In genomic region chr4:45413674-45414338, GRCm38 (mm10) we compare ENCODE assay signal across 26 mouse cellular contexts. TPM values are rescaled to one million over a fixed set of nuclear protein-coding genes. Genes with fewer than 3 reads are reported as not detected.
A peak's percentile ranks its signal among the peaks of the same experiment; 100 is the strongest.
DNase-seq lines count a peak whose midpoint lies in the region; ATAC-seq and TF ChIP-seq lines count a peak whose summit lies in the region.
"Had no signal": no experiment of that assay in that cellular context is flagged by ENCODE, and none has a peak within 500 bp of the region (broad histone marks: within the 10 kb centered on the region; RNA-seq: fewer than 3 reads in every experiment).

No protein-coding gene starts in this region.

- TF ChIP-seq CTCF in liver, embryonic 14.5 days (IDR thresholded peaks at IDR 0.05; ENCODE audit: low read depth), result no peak
- no peak for TF ChIP-seq CTCF in stomach, postnatal 0 days (IDR thresholded peaks at IDR 0.05; ENCODE audit: low read depth)
- TF ChIP-seq CTCF in midbrain, postnatal 0 days (IDR thresholded peaks at IDR 0.05), result no peak

- no peak overlapping the region for H3K27ac ChIP-seq in liver, embryonic 14.5 days
- H3K27ac ChIP-seq in liver, embryonic 11.5 days (ENCODE audit: low read depth, low read length), result no peak overlapping the region
- H3K27ac ChIP-seq in stomach, postnatal 0 days (replicated peaks), result no peak overlapping the region
- H3K27ac ChIP-seq in midbrain, postnatal 0 days (ENCODE audit: low read depth, low read length), result no peak overlapping the region
- H3K27ac ChIP-seq: heart, adult 2 months; heart, embryonic 15.5 days; hindbrain, embryonic 14.5 days; layer of hippocampus, adult 2 months; midbrain, embryonic 13.5 days had no signal

- peak in 1 of 3 experiments; percentile 38 for DNase-seq in liver, embryonic 14.5 days (ENCODE audit: low read depth in 3 of 3, low spot score in 3 of 3)
- DNase-seq in liver, embryonic 11.5 days (ENCODE audit: low spot score), result no peak
- DNase-seq in gonadal fat pad, adult 2 months (ENCODE audit: low read depth), result peak; percentile 81
- peak; percentile 48 for DNase-seq in lung, postnatal 10 days
- DNase-seq in stomach, postnatal 0 days (ENCODE audit: low spot score), result peak; percentile 65
- DNase-seq in midbrain, postnatal 0 days (ENCODE audit: low spot score), result no peak
- DNase-seq in urinary bladder, postnatal 36 days (ENCODE audit: low spot score in 2 of 2), result no peak
- DNase-seq: B cell, adult 2 months; cerebellum, adult 18-20 months; cerebellum, postnatal 14 days; forebrain, postnatal 0 days; gastrocnemius, postnatal 25 days; heart, adult 2 months; heart, postnatal 36 days; kidney, adult 9 months; lung, embryonic 14.5 days; right cerebral cortex, postnatal 14 days; thymus, adult 18-20 months; thymus, postnatal 36 days had no signal

- no peaks in the 10 kb centered on the region for H3K9me3 ChIP-seq in liver, embryonic 14.5 days (ENCODE audit: control insufficient read depth, low read length)
- no peaks in the 10 kb centered on the region for H3K9me3 ChIP-seq in liver, embryonic 11.5 days (ENCODE audit: control insufficient read depth, low read length)
- no peaks in the 10 kb centered on the region for H3K9me3 ChIP-seq in stomach, postnatal 0 days (ENCODE audit: control insufficient read depth, low read length)
- no peaks in the 10 kb centered on the region for H3K9me3 ChIP-seq in midbrain, postnatal 0 days (ENCODE audit: low read length)
- H3K9me3 ChIP-seq: G1E; heart, embryonic 15.5 days; midbrain, embryonic 13.5 days had no signal

- H3K4me1 ChIP-seq in liver, embryonic 14.5 days (replicated peaks; ENCODE audit: control insufficient read depth in 2 of 2, insufficient read depth in 2 of 2, low read length in 1 of 2), result peaks cover 0 to 7% of the 10 kb centered on the region in 2 experiments; a peak in 2 of 4 replicates
- H3K4me1 ChIP-seq in liver, embryonic 11.5 days (replicated peaks; ENCODE audit: control insufficient read depth, insufficient read depth, low read length), result peaks cover 3% of the 10 kb centered on the region
- no peaks in the 10 kb centered on the region for H3K4me1 ChIP-seq in stomach, postnatal 0 days (replicated peaks; ENCODE audit: control insufficient read depth, insufficient read depth)
- no peaks in the 10 kb centered on the region for H3K4me1 ChIP-seq in midbrain, postnatal 0 days (ENCODE audit: insufficient read depth, low read length)

- H3K4me3 ChIP-seq in liver, embryonic 14.5 days (ENCODE audit: insufficient read depth in 1 of 2, low read depth in 2 of 2, low read length in 2 of 2), result no peak overlapping the region
- H3K4me3 ChIP-seq in liver, embryonic 11.5 days (ENCODE audit: low read depth, low read length), result no peak overlapping the region
- no peak overlapping the region for H3K4me3 ChIP-seq in stomach, postnatal 0 days (ENCODE audit: low read depth, low read length)
- no peak overlapping the region for H3K4me3 ChIP-seq in midbrain, postnatal 0 days (ENCODE audit: low read depth, low read length)
- H3K4me3 ChIP-seq: heart, adult 2 months; heart, embryonic 15.5 days; layer of hippocampus, adult 2 months; midbrain, embryonic 13.5 days had no signal

- TF ChIP-seq EP300 in liver, embryonic 14.5 days (IDR thresholded peaks at IDR 0.05; ENCODE audit: low read depth), result no peak
- TF ChIP-seq EP300 in stomach, postnatal 0 days (optimal IDR thresholded peaks at IDR 0.05), result no peak

- 59% methylated on average over 9 of the region's 9 CpGs for WGBS in liver, embryonic 14.5 days (ENCODE audit: insufficient replicate concordance)
- 69% methylated on average over 9 of the region's 9 CpGs for WGBS in liver, embryonic 11.5 days
- 62% methylated on average over 9 of the region's 9 CpGs for WGBS in stomach, postnatal 0 days
- 86% methylated on average over 9 of the region's 9 CpGs for WGBS in midbrain, postnatal 0 days

- H3K4me2 ChIP-seq in liver, embryonic 14.5 days (ENCODE audit: low read depth), result no peak overlapping the region
- H3K4me2 ChIP-seq in liver, embryonic 11.5 days, result no peak overlapping the region
- no peak overlapping the region for H3K4me2 ChIP-seq in stomach, postnatal 0 days (replicated peaks; ENCODE audit: low read depth)
- no peak overlapping the region for H3K4me2 ChIP-seq in midbrain, postnatal 0 days (ENCODE audit: low read depth, low read length, poor library complexity, severe bottlenecking)
- H3K4me2 ChIP-seq: heart, embryonic 15.5 days; hindbrain, embryonic 14.5 days; lung, embryonic 14.5 days; midbrain, embryonic 13.5 days had no signal

- peaks cover 14% of the 10 kb centered on the region for H3K27me3 ChIP-seq in liver, embryonic 14.5 days (ENCODE audit: control insufficient read depth, insufficient read depth, low read length)
- H3K27me3 ChIP-seq in liver, embryonic 11.5 days (replicated peaks; ENCODE audit: control insufficient read depth, insufficient read depth, low read length), result peaks cover 23% of the 10 kb centered on the region
- H3K27me3 ChIP-seq in stomach, postnatal 0 days (ENCODE audit: control insufficient read depth, insufficient read depth, low read length), result no peaks in the 10 kb centered on the region
- H3K27me3 ChIP-seq in midbrain, postnatal 0 days (ENCODE audit: insufficient read depth, low read length), result no peaks in the 10 kb centered on the region
- H3K27me3 ChIP-seq: CH12.LX; heart, embryonic 15.5 days had no signal

- ATAC-seq in liver, embryonic 14.5 days (ENCODE audit: insufficient read depth), result peak; percentile 9; the same call in 1 of the 2 replicates
- no peak for ATAC-seq in liver, embryonic 11.5 days (replicated peaks; ENCODE audit: low FRiP score)
- ATAC-seq in stomach, postnatal 0 days (ENCODE audit: low FRiP score, low TSS enrichment), result peak; percentile 64
- ATAC-seq in midbrain, postnatal 0 days (ENCODE audit: low FRiP score), result no peak
- ATAC-seq: forebrain, postnatal 0 days; inflammation-experienced regulatory T-cells, adult 6 months; midbrain, embryonic 13.5 days had no signal

- H3K36me3 ChIP-seq in liver, embryonic 14.5 days (replicated peaks; ENCODE audit: control insufficient read depth, insufficient read depth, low read depth), result no peaks in the 10 kb centered on the region
- no peaks in the 10 kb centered on the region for H3K36me3 ChIP-seq in liver, embryonic 11.5 days (ENCODE audit: control insufficient read depth, insufficient read depth, low read length)
- H3K36me3 ChIP-seq in stomach, postnatal 0 days (ENCODE audit: control insufficient read depth, insufficient read depth, low read length), result no peaks in the 10 kb centered on the region
- no peaks in the 10 kb centered on the region for H3K36me3 ChIP-seq in midbrain, postnatal 0 days (ENCODE audit: insufficient read depth, low read length)
- H3K36me3 ChIP-seq: G1E; heart, embryonic 15.5 days; midbrain, embryonic 13.5 days had no signal

- H3K9ac ChIP-seq in liver, embryonic 14.5 days (replicated peaks), result no peak overlapping the region
- no peak overlapping the region for H3K9ac ChIP-seq in liver, embryonic 11.5 days (ENCODE audit: low read depth, low read length)
- no peak overlapping the region for H3K9ac ChIP-seq in stomach, postnatal 0 days (ENCODE audit: low read length)
- no peak overlapping the region for H3K9ac ChIP-seq in midbrain, postnatal 0 days (replicated peaks; ENCODE audit: low read length, poor library complexity, severe bottlenecking)
- H3K9ac ChIP-seq: forebrain, postnatal 0 days; heart, embryonic 15.5 days; hindbrain, embryonic 14.5 days; lung, embryonic 14.5 days; midbrain, embryonic 13.5 days had no signal

RNA-seq across cellular contexts. Expression of gene Slc25a51, which starts 5.2 kb away (rescaled TPM):
- polyA plus RNA-seq in liver, embryonic 14.5 days (2012; rRNA removed), result 54.1 and 65.5 TPM in 2 replicates
- polyA plus RNA-seq in liver, embryonic 14.5 days (2014; fragmentation: Nextera tagmentation; extraction: Ambion mirVana), result 53.4 and 58.3 TPM in 2 replicates
- 81.6 and 83.1 TPM in 2 replicates for polyA plus RNA-seq in liver, embryonic 11.5 days (2014; fragmentation: Nextera tagmentation; extraction: Ambion mirVana)
- 96.9 and 99.4 TPM in 2 replicates for polyA plus RNA-seq in gonadal fat pad, adult 2 months (2012; rRNA removed)
- polyA plus RNA-seq in stomach, postnatal 0 days (2015; fragmentation: Nextera tagmentation; extraction: Ambion mirVana), result 39.9 and 40.5 TPM in 2 replicates
- total RNA-seq in midbrain, postnatal 0 days (2014; rRNA removed), result 128 and 132 TPM in 2 replicates
- polyA plus RNA-seq in midbrain, postnatal 0 days (2015; fragmentation: Nextera tagmentation; extraction: Ambion mirVana), result 62.8 and 69.7 TPM in 2 replicates

Comparison
In these comparisons a context has a peak if more than half of its experiments do, and no peak if none do; other contexts are left out.
1. ATAC-seq: peak in liver, embryonic 14.5 days (single experiment) and stomach, postnatal 0 days (single experiment); none in liver, embryonic 11.5 days (single experiment) and midbrain, postnatal 0 days (single experiment).
2. DNase-seq: peak in gonadal fat pad, adult 2 months (single experiment), lung, postnatal 10 days (single experiment) and stomach, postnatal 0 days (single experiment); none in liver, embryonic 11.5 days (single experiment), midbrain, postnatal 0 days (single experiment) and urinary bladder, postnatal 36 days (0 of 2).